Mouse (Mus musculus) stomach, postnatal 0 days (tissue): ENCODE measurements at regions not wholly inside any gene's neighbourhood (a gene's known extent, or its start where the extent isn't known, plus 50 kb on each side); places are given as distances from the start of the nearest gene placed in this dataset.

Source experiments
- CTCF ChIP-seq: IDR thresholded peaks from 2 replicates; pipeline ENCODE4 v1.5.1; 2016; ENCODE audit warnings: antibody characterized with exemption, low read depth, mild to moderate bottlenecking, moderate library complexity
- EP300 ChIP-seq: optimal IDR thresholded peaks from 2 replicates; pipeline ENCODE3; 2016; ENCODE audit warnings: antibody characterized with exemption

GRCm38 (mm10) chr6:81633586-81633985 lies 289.9 kb upstream of the Gcfc2 start:
- TF ChIP-seq CTCF (no peak), EP300 (no peak)
